In genomic region chr4:97219701-97220100, GRCm38 (mm10) we compare ENCODE assay signal across 12 mouse cellular contexts.
"Had no signal": no experiment of that assay in that cellular context is flagged by ENCODE, and none has a peak within 500 bp of the region (broad histone marks: within the 10 kb centered on the region; RNA-seq: fewer than 3 reads in every experiment).

No protein-coding gene starts in this region.

- DNase-seq: retina, postnatal 1 day; right cerebral cortex, adult 18-20 months; right cerebral cortex, postnatal 14 days; right cerebral cortex, postnatal 25 days; right cerebral cortex, postnatal 4 days; spleen, adult 18-20 months; thymus, adult 18-20 months; thymus, adult 2 months; thymus, postnatal 14 days; thymus, postnatal 25 days; thymus, postnatal 36 days; thymus, postnatal 4 days had no signal
